Mouse (Mus musculus): Measurements from ENCODE around the gene Tlk1.
"Not testable (repeated sequence)": the region's sequence is repeated elsewhere in the genome, so short reads cannot be mapped to it uniquely, and the experiment has no call there.

Tlk1 gene

GRCm38 (mm10) chr2:70831709-70832350 is 6.3 kb upstream of the Tlk1 start:
- no peak for DNase-seq

- DNase-seq, result no peak
Measured at GRCm38 (mm10) chr2:70830683-70831082, 5.2 kb upstream of the Tlk1 start.

- no peak for DNase-seq
Measured at GRCm38 (mm10) chr2:70829946-70830610, 4.5 kb upstream of the Tlk1 start.

- no peak for DNase-seq
Measured at GRCm38 (mm10) chr2:70827780-70828179, 2.3 kb upstream of the Tlk1 start.

GRCm38 (mm10) chr2:70826436-70827230 is 1.1 kb upstream of the Tlk1 start:
- peak; percentile 19 for DNase-seq

- DNase-seq, result no peak
Measured at GRCm38 (mm10) chr2:70824838-70825370, 624 bp downstream of the Tlk1 start.

- peak; percentile 56 for DNase-seq
Measured at GRCm38 (mm10) chr2:70823926-70824800, 1.4 kb downstream of the Tlk1 start.

- DNase-seq, result no peak
Measured at GRCm38 (mm10) chr2:70823434-70823833, 2.1 kb downstream of the Tlk1 start.

GRCm38 (mm10) chr2:70816939-70817338 is 8.6 kb downstream of the Tlk1 start:
- DNase-seq, result no peak

- no peak for DNase-seq
Measured at GRCm38 (mm10) chr2:70816016-70816415, 9.5 kb downstream of the Tlk1 start.

- DNase-seq, result no peak
Measured at GRCm38 (mm10) chr2:70813608-70814007, 11.9 kb downstream of the Tlk1 start.

GRCm38 (mm10) chr2:70811476-70811875 is 14.1 kb downstream of the Tlk1 start:
- no peak for DNase-seq

GRCm38 (mm10) chr2:70809921-70810320 is 15.6 kb downstream of the Tlk1 start:
- DNase-seq, result no peak

- DNase-seq, result no peak
Measured at GRCm38 (mm10) chr2:70808681-70809080, 16.8 kb downstream of the Tlk1 start.

GRCm38 (mm10) chr2:70807678-70808077 is 17.9 kb downstream of the Tlk1 start:
- not testable (repeated sequence) for DNase-seq

- no peak for DNase-seq
Measured at GRCm38 (mm10) chr2:70806020-70806419, 19.5 kb downstream of the Tlk1 start.

GRCm38 (mm10) chr2:70803696-70804095 is 21.8 kb downstream of the Tlk1 start:
- not testable (repeated sequence) for DNase-seq

GRCm38 (mm10) chr2:70802658-70803057 is 22.9 kb downstream of the Tlk1 start:
- no peak for DNase-seq

- DNase-seq, result peak; percentile 71
Measured at GRCm38 (mm10) chr2:70801543-70801942, 24.0 kb downstream of the Tlk1 start.

GRCm38 (mm10) chr2:70800396-70800795 is 25.1 kb downstream of the Tlk1 start:
- DNase-seq, result no peak

- DNase-seq, result no peak
Measured at GRCm38 (mm10) chr2:70793276-70793675, 32.3 kb downstream of the Tlk1 start.

- no peak for DNase-seq
Measured at GRCm38 (mm10) chr2:70790246-70790645, 35.3 kb downstream of the Tlk1 start.

GRCm38 (mm10) chr2:70789331-70789730 is 36.2 kb downstream of the Tlk1 start:
- no peak for DNase-seq
